Mouse (Mus musculus) stomach, postnatal 0 days (tissue): Measurements from ENCODE around the gene 1110017D15Rik. TPM values are rescaled to one million over a fixed set of nuclear protein-coding genes. Genes with fewer than 3 reads are reported as not detected.

Source experiments
- ATAC-seq: fragments of 200-750 bp; cut with Nextera tagmentation; 2 replicates; pipeline ENCODE4 v1.8.0; 2017; ENCODE audit not compliant: low FRiP score, low TSS enrichment
- DNase-seq: peaks from one replicate; pipeline ENCODE4 v3.0.0-alpha.2; 2016; ENCODE audit warnings: low spot score
- H3K27ac ChIP-seq: fragments of 300-500 bp; sonication (generic); replicated peaks from 2 replicates; pipeline ENCODE4 v1.5.1; 2014; ENCODE audit warnings: mild to moderate bottlenecking, control low read depth
- H3K27me3 ChIP-seq: fragments of 300-500 bp; sonication (generic); 2 replicates; pipeline ENCODE4 v1.6.1; 2014; ENCODE audit warnings: low read length; ENCODE audit not compliant: control insufficient read depth, insufficient read depth
- H3K36me3 ChIP-seq: fragments of 300-500 bp; sonication (generic); 2 replicates; pipeline ENCODE4 v1.6.1; 2014; ENCODE audit warnings: low read length, mixed read lengths; ENCODE audit not compliant: control insufficient read depth, insufficient read depth
- H3K4me1 ChIP-seq: fragments of 300-500 bp; sonication (generic); replicated peaks from 2 replicates; pipeline ENCODE4 v1.6.1; 2014; ENCODE audit warnings: antibody characterized with exemption; ENCODE audit not compliant: control insufficient read depth, insufficient read depth
- H3K4me2 ChIP-seq: fragments of 300-500 bp; sonication (generic); replicated peaks from 2 replicates; pipeline ENCODE4 v1.6.1; 2014; ENCODE audit warnings: low read depth, mild to moderate bottlenecking, control low read depth, moderate library complexity
- H3K4me3 ChIP-seq: fragments of 300-500 bp; sonication (generic); 2 replicates; pipeline ENCODE4 v1.5.1; 2014; ENCODE audit warnings: low read depth, low read length, control low read depth
- H3K9ac ChIP-seq: fragments of 300-500 bp; sonication (generic); 2 replicates; pipeline ENCODE4 v1.6.1; 2014; ENCODE audit warnings: mild to moderate bottlenecking, low read length, control low read depth, mixed read lengths
- H3K9me3 ChIP-seq: fragments of 300-500 bp; sonication (generic); 2 replicates; pipeline ENCODE4 v1.6.1; 2016; ENCODE audit warnings: low read length; ENCODE audit not compliant: control insufficient read depth
- CTCF ChIP-seq: IDR thresholded peaks from 2 replicates; pipeline ENCODE4 v1.5.1; 2016; ENCODE audit warnings: antibody characterized with exemption, low read depth, mild to moderate bottlenecking, moderate library complexity
- EP300 ChIP-seq: optimal IDR thresholded peaks from 2 replicates; pipeline ENCODE3; 2016; ENCODE audit warnings: antibody characterized with exemption
- WGBS: fragments of 180-500 bp; shearing (Covaris S2); extraction: QIAGEN DNeasy Blood & Tissue Kit; methylation state at CpG from one replicate; pipeline ENCODE4 v1.1.7; 2014; 5-methylcytosine and 5-hydroxymethylcytosine counted together
- polyA plus RNA-seq: library from polyadenylated mRNA; unstranded; fragments of >200 nt; fragmentation: Nextera tagmentation; extraction: Ambion mirVana; gene quantifications from 2 replicates; pipeline ENCODE4 v1.2.1, GENCODE M21; 2015

1110017D15Rik gene
- polyA plus RNA-seq, 1 experiment from 2014 or later = 0.53 TPM

DNA sequence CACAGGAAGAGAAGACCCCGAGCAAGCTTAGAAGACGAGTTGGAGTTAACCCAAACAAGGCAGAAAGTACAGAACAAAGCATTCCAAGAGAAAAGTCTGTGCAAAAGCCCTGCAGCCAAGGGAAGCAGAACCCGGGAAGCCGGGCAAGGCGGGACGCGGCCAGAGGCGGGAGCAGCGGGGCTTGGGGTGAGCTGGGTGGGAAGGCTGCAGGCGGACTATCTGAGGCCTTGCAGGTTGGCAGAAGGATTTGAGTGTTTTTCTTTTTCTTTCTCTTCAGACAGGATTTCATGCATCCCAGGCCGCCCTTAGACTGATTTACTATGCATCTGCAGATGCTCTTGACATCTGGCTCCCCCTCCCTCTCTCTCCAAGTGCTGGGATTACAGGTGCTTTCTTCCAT, 36.0 kb upstream of the 1110017D15Rik start:
- H3K27me3 ChIP-seq = no peaks in the 10 kb centered on the region
- H3K27ac ChIP-seq = no peak overlapping the region
- H3K9me3 ChIP-seq = no peaks in the 10 kb centered on the region
- H3K9ac ChIP-seq = no peak overlapping the region
- ATAC-seq = no peak
- H3K4me2 ChIP-seq = no peak overlapping the region
- no peaks in the 10 kb centered on the region for H3K36me3 ChIP-seq
- no peak for DNase-seq
- TF ChIP-seq CTCF = no peak
- no peak for TF ChIP-seq EP300
- no peak overlapping the region for H3K4me3 ChIP-seq
- 77% methylated on average over 11 of the region's 11 CpGs for WGBS
- H3K4me1 ChIP-seq = no peaks in the 10 kb centered on the region

GRCm38 (mm10) chr4:41552529-41552928, 35.4 kb upstream of the 1110017D15Rik start:
- H3K4me2 ChIP-seq = no peak overlapping the region

GRCm38 (mm10) chr4:41547086-41547485, 30.0 kb upstream of the 1110017D15Rik start:
- Histone ChIP-seq H3K4me3 (no peak overlapping the region), H3K9me3 (no peaks in the 10 kb centered on the region), H3K27me3 (no peaks in the 10 kb centered on the region), H3K4me1 (no peaks in the 10 kb centered on the region), H3K9ac (no peak overlapping the region), H3K27ac (no peak overlapping the region), H3K36me3 (no peaks in the 10 kb centered on the region), H3K4me2 (no peak overlapping the region)
- DNase-seq (no peak), ATAC-seq (no peak)
- WGBS = 56% methylated on average over 1 of the region's 1 CpGs
- TF ChIP-seq EP300 (no peak), CTCF (no peak)

More at GRCm38 (mm10) chr4:41552529-41552928, 35.4 kb upstream of the 1110017D15Rik start:
- no peak for TF ChIP-seq EP300
- peak; percentile 81 for TF ChIP-seq CTCF
- Histone ChIP-seq H3K4me1 (no peaks in the 10 kb centered on the region), H3K9ac (no peak overlapping the region), H3K9me3 (no peaks in the 10 kb centered on the region), H3K27ac (no peak overlapping the region), H3K27me3 (no peaks in the 10 kb centered on the region), H3K4me3 (no peak overlapping the region), H3K36me3 (no peaks in the 10 kb centered on the region)
- WGBS = 33% methylated on average over 6 of the region's 6 CpGs
- ATAC-seq = no peak
- DNase-seq = peak; percentile 77

DNA sequence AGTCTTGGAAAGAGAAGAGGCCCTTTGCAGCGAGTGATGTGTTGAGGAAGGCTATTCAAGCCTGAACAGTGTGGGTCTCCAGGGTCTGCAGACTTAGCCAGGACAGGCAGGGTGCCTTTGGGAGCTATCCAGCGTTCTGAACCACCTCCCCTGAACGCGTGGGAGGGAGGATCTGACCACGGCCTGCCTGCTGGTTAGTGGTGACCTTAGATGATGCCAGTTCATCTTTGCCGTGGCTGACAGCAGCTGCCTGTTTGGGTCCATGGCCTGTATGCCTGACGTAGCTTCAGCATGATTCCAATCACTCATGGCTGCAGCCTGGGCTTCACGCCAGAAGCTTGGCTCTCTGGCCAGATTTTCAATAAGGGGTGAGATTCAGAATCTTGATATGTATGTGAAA, 28.9 kb upstream of the 1110017D15Rik start:
- H3K27ac ChIP-seq = no peak overlapping the region
- DNase-seq = peak; percentile 50
- no peaks in the 10 kb centered on the region for H3K9me3 ChIP-seq
- no peaks in the 10 kb centered on the region for H3K36me3 ChIP-seq
- no peaks in the 10 kb centered on the region for H3K27me3 ChIP-seq
- WGBS = 16% methylated on average over 8 of the region's 8 CpGs
- H3K4me2 ChIP-seq = no peak overlapping the region
- H3K4me1 ChIP-seq = no peaks in the 10 kb centered on the region
- H3K9ac ChIP-seq = no peak overlapping the region
- ATAC-seq = no peak
- no peak overlapping the region for H3K4me3 ChIP-seq
- TF ChIP-seq EP300 = no peak
- no peak for TF ChIP-seq CTCF

GRCm38 (mm10) chr4:41542136-41542535, 25.0 kb upstream of the 1110017D15Rik start:
- DNase-seq (no peak), ATAC-seq (no peak)
- 78% methylated on average over 8 of the region's 8 CpGs for WGBS
- no peak overlapping the region for H3K27ac ChIP-seq
- no peak for TF ChIP-seq CTCF
- TF ChIP-seq EP300 = no peak
- no peaks in the 10 kb centered on the region for H3K4me1 ChIP-seq
- no peaks in the 10 kb centered on the region for H3K9me3 ChIP-seq
- H3K27me3 ChIP-seq = no peaks in the 10 kb centered on the region
- H3K4me3 ChIP-seq = no peak overlapping the region
- no peak overlapping the region for H3K4me2 ChIP-seq
- no peak overlapping the region for H3K9ac ChIP-seq
- no peaks in the 10 kb centered on the region for H3K36me3 ChIP-seq

DNA sequence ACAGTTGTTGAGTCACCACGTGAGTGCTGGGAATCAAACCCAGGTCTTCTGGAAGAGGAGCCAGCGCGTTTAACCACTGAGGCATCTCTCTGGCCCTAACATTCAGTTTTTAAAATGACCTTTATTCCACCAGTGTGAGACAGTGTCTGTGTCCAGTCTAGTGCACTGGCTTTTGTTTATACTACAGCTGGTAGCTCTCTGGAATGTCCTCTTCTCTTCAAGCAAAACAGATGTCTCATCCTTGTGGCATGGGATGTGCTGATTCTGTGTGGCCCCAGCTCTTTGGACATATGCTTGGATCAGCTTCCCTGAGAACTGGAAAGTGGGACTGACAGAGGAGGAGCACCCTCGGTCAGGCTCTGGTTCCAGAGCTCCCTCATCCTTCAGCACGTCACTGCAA, 17.7 kb upstream of the 1110017D15Rik start:
- H3K27ac ChIP-seq = no peak overlapping the region
- DNase-seq (no peak), ATAC-seq (no peak)
- H3K9me3 ChIP-seq = no peaks in the 10 kb centered on the region
- no peaks in the 10 kb centered on the region for H3K27me3 ChIP-seq
- H3K36me3 ChIP-seq = no peaks in the 10 kb centered on the region
- H3K4me3 ChIP-seq = no peak overlapping the region
- no peaks in the 10 kb centered on the region for H3K4me1 ChIP-seq
- no peak overlapping the region for H3K4me2 ChIP-seq
- TF ChIP-seq CTCF (no peak), EP300 (no peak)
- H3K9ac ChIP-seq = no peak overlapping the region
- 74% methylated on average over 5 of the region's 5 CpGs for WGBS
